Mouse (Mus musculus): ENCODE results near the gene Cilp2. TPM values are rescaled to one million over a fixed set of nuclear protein-coding genes. Genes with fewer than 3 reads are reported as not detected.

Cilp2 gene
- polyA plus RNA-seq, 1 experiment from 2014 or later = 1.4 TPM

- Histone ChIP-seq H3K36me3 (peaks cover 19% of the 10 kb centered on the region), H3K4me1 (peaks cover 55% of the 10 kb centered on the region), H3K27ac (no peak overlapping the region), H3K27me3 (replicated peaks) (no peaks in the 10 kb centered on the region), H3K4me3 (no peak overlapping the region), H3K9ac (no peak overlapping the region), H3K4me2 (replicated peaks) (peak overlapping the region; percentile 87; the same call in 1 of the 2 replicates), H3K9me3 (no peaks in the 10 kb centered on the region)
- WGBS = 95% methylated on average over 2 of the region's 2 CpGs
- no peak for ATAC-seq (ENCODE audit: low FRiP score, low read depth)
These were observed 12.4 kb upstream of the Cilp2 start for GRCm38 (mm10) chr8:69899876-69900275.

DNA sequence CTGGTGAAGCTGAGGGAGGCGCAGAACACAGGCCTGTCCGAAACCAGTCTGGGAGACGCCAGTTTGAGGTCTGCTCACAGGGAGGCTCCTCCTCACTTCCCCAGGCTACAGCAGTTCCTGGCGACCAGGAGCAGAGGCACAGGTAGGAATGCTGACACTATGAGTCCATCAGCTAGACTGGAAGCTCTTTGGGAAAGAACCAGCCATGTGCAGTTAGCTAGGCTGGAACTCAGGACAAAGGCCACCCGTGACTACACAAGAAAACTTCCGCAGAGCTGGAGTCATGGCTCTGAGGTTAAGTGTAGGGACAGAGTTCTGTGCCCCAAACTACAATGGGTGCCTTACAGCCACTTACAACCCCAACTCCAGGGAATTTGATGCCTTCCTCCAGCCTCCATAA is 10.4 kb upstream of the Cilp2 start:
- Histone ChIP-seq H3K9ac (no peak overlapping the region), H3K4me3 (no peak overlapping the region), H3K36me3 (peaks cover 31% of the 10 kb centered on the region), H3K9me3 (no peaks in the 10 kb centered on the region), H3K4me2 (replicated peaks) (no peak overlapping the region), H3K27ac (no peak overlapping the region), H3K4me1 (peaks cover 59% of the 10 kb centered on the region), H3K27me3 (replicated peaks) (no peaks in the 10 kb centered on the region)
- ATAC-seq (ENCODE audit: low FRiP score, low read depth) = no peak
- 91% methylated on average over 6 of the region's 6 CpGs for WGBS

GRCm38 (mm10) chr8:69895772-69896451 is 8.4 kb upstream of the Cilp2 start:
- 74% methylated on average over 4 of the region's 4 CpGs for WGBS
- peaks cover 45% of the 10 kb centered on the region for H3K4me1 ChIP-seq
- H3K4me3 ChIP-seq = no peak overlapping the region
- no peaks in the 10 kb centered on the region for H3K9me3 ChIP-seq
- ATAC-seq (ENCODE audit: low FRiP score, low read depth) = no peak
- H3K4me2 ChIP-seq (replicated peaks) = no peak overlapping the region
- H3K9ac ChIP-seq = no peak overlapping the region
- H3K36me3 ChIP-seq = peaks cover 34% of the 10 kb centered on the region
- no peaks in the 10 kb centered on the region; the same call in 1 of the 2 replicates for H3K27me3 ChIP-seq (replicated peaks)
- no peak overlapping the region for H3K27ac ChIP-seq

DNA sequence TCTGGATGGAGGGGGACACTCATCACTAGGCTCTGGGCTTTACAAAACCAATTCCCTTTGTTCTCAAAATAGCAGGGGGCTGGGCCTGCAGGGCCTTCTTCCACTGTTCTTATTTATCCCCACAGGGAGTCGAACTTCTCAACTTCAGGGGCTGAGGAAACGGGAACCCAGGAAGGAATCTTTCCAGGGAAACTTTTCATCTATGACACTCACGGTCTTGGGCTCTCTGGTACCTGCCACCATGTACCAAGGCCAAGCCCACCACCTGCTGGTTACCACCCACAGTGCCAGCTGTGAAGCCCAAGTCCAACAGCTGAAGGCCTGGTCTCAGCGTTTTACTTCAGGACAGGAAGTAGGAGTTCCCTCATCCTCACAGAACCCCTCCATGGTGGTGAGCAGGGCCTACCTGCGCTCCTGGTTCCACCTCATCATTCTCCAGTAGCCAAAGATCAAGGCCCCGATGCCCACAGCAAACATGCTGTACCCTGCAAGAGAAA is 7.4 kb upstream of the Cilp2 start:
- no peak overlapping the region for H3K9ac ChIP-seq
- peaks cover 10% of the 10 kb centered on the region for H3K27me3 ChIP-seq (replicated peaks)
- no peak for ATAC-seq (ENCODE audit: low FRiP score, low read depth)
- WGBS = 50% methylated on average over 6 of the region's 6 CpGs
- H3K4me1 ChIP-seq = peaks cover 35% of the 10 kb centered on the region; the same call in 1 of the 2 replicates
- H3K36me3 ChIP-seq = peaks cover 34% of the 10 kb centered on the region
- no peak overlapping the region for H3K4me3 ChIP-seq
- no peak overlapping the region for H3K4me2 ChIP-seq (replicated peaks)
- no peak overlapping the region for H3K27ac ChIP-seq
- H3K9me3 ChIP-seq = no peaks in the 10 kb centered on the region

GRCm38 (mm10) chr8:69893863-69894262 is 6.4 kb upstream of the Cilp2 start:
- Histone ChIP-seq H3K4me1 (peaks cover 41% of the 10 kb centered on the region), H3K9ac (no peak overlapping the region), H3K27ac (no peak overlapping the region), H3K4me3 (no peak overlapping the region), H3K36me3 (peaks cover 34% of the 10 kb centered on the region), H3K4me2 (replicated peaks) (no peak overlapping the region), H3K9me3 (no peaks in the 10 kb centered on the region), H3K27me3 (replicated peaks) (peaks cover 20% of the 10 kb centered on the region)
- 37% methylated on average over 17 of the region's 17 CpGs for whole genome bisulfite sequencing
- ATAC-seq (ENCODE audit: low FRiP score, low read depth) = no peak

GRCm38 (mm10) chr8:69890813-69891241 is 3.3 kb upstream of the Cilp2 start:
- Histone ChIP-seq H3K9me3 (no peaks in the 10 kb centered on the region), H3K4me2 (replicated peaks) (0 out of 2 replicates have a peak overlapping the region, but pooled peaks have one; percentile 10), H3K9ac (no peak overlapping the region), H3K27ac (no peak overlapping the region), H3K4me3 (no peak overlapping the region), H3K36me3 (peaks cover 16% of the 10 kb centered on the region), H3K27me3 (replicated peaks) (peaks cover 50% of the 10 kb centered on the region), H3K4me1 (peaks cover 40% of the 10 kb centered on the region)
- WGBS = 44% methylated on average over 19 of the region's 19 CpGs
- ATAC-seq (ENCODE audit: low FRiP score, low read depth) = no peak

DNA sequence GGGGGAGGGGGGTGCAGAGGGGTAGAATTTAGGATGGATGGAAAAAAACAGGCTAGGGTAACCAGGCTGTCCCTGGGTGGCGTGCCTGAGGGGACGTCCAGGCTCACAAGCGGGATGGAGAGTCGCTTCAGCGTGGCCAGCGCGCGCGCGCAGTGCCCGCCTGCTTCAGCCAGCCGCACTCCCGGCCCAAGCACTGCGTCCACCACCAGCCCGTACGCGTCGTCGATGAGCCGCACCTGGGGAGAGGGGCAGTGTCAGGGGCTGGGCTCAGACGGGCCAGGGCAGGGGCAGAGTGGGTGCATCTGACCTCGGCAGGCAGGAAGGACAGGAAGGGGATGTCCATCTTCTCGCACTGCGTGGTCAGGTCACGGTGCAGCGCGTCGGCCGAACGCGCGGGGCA is 1.4 kb upstream of the Cilp2 start:
- Histone ChIP-seq H3K36me3 (peaks cover 12% of the 10 kb centered on the region), H3K27me3 (replicated peaks) (peaks cover 70% of the 10 kb centered on the region), H3K4me3 (peak overlapping the region; percentile 9; the same call in 1 of the 2 replicates), H3K4me1 (peaks cover 28% of the 10 kb centered on the region), H3K9me3 (no peaks in the 10 kb centered on the region), H3K4me2 (replicated peaks) (peak overlapping the region; percentile 50), H3K27ac (no peak overlapping the region), H3K9ac (no peak overlapping the region)
- ATAC-seq (ENCODE audit: low FRiP score, low read depth) = 0 out of 2 replicates have a peak, but pooled peaks have one; percentile 10
- WGBS = 5% methylated on average over 32 of the region's 32 CpGs

GRCm38 (mm10) chr8:69888244-69888866 is 868 bp upstream of the Cilp2 start:
- Histone ChIP-seq H3K4me2 (replicated peaks) (peak overlapping the region; percentile 50), H3K4me1 (peaks cover 28% of the 10 kb centered on the region), H3K9me3 (no peaks in the 10 kb centered on the region), H3K9ac (no peak overlapping the region), H3K36me3 (peaks cover 6% of the 10 kb centered on the region), H3K4me3 (0 out of 2 replicates have a peak overlapping the region, but pooled peaks have one; percentile 22), H3K27me3 (replicated peaks) (peaks cover 75% of the 10 kb centered on the region), H3K27ac (no peak overlapping the region)
- WGBS = 9% methylated on average over 24 of the region's 24 CpGs
- no peak; the same call in 1 of the 2 replicates for ATAC-seq (ENCODE audit: low FRiP score, low read depth)

- Histone ChIP-seq H3K27me3 (replicated peaks) (peaks cover 100% of the 10 kb centered on the region), H3K4me1 (peaks cover 40% of the 10 kb centered on the region), H3K4me2 (replicated peaks) (no peak overlapping the region), H3K9ac (no peak overlapping the region), H3K4me3 (no peak overlapping the region), H3K9me3 (no peaks in the 10 kb centered on the region), H3K27ac (no peak overlapping the region), H3K36me3 (no peaks in the 10 kb centered on the region)
- no peak for ATAC-seq (ENCODE audit: low FRiP score, low read depth)
- WGBS = 53% methylated on average over 13 of the region's 13 CpGs
These were observed 3.3 kb downstream of the Cilp2 start for GRCm38 (mm10) chr8:69884141-69884540.

DNA sequence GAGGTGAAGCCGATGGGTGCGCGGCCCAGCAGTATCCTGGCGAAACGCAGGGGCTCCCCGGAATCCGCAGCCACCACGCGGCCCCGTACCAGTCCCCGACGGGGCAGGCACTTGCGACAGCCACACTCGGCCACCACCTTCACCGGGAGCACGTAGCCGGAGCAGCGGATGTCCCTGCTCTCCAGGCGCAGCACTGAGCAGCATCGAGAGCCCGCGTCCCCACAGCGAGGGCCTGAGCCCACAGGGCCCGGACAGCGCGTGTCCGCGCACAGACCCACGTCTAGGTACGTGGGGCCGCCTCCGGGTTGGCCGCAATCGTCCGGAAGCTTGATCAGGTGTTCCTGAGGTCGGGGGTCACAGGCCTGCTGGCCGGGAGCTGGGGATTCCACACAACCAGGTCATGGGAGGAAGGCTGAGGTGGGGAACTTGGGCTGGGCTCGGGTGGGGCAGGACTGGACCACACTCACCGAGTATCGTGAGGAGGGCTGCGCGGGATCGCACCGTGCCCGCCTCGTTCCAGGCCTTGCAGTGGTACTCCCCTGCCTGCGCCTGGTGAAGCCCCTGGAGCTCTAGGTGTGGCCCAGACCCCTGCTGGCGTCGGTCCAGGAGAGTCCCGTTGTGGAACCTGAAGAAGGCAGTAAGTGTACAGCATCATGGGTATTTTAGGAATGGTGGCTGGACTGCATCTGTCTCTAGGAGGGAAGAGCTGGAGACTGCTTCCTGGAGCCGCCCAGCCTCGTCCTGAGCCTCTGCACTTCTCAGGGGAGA is 4.5 kb downstream of the Cilp2 start:
- H3K27me3 ChIP-seq (replicated peaks) = peaks cover 95% of the 10 kb centered on the region
- ATAC-seq (ENCODE audit: low FRiP score, low read depth) = no peak
- 12% methylated on average over 52 of the region's 52 CpGs for WGBS
- no peaks in the 10 kb centered on the region for H3K9me3 ChIP-seq
- no peaks in the 10 kb centered on the region for H3K36me3 ChIP-seq
- H3K4me3 ChIP-seq = peak overlapping the region; percentile 34
- H3K27ac ChIP-seq = no peak overlapping the region
- H3K4me2 ChIP-seq (replicated peaks) = peak overlapping the region; percentile 56; the same call in 1 of the 2 replicates
- H3K4me1 ChIP-seq = peaks cover 28% of the 10 kb centered on the region
- H3K9ac ChIP-seq = 0 out of 2 replicates have a peak overlapping the region, but pooled peaks have one; percentile 17

DNA sequence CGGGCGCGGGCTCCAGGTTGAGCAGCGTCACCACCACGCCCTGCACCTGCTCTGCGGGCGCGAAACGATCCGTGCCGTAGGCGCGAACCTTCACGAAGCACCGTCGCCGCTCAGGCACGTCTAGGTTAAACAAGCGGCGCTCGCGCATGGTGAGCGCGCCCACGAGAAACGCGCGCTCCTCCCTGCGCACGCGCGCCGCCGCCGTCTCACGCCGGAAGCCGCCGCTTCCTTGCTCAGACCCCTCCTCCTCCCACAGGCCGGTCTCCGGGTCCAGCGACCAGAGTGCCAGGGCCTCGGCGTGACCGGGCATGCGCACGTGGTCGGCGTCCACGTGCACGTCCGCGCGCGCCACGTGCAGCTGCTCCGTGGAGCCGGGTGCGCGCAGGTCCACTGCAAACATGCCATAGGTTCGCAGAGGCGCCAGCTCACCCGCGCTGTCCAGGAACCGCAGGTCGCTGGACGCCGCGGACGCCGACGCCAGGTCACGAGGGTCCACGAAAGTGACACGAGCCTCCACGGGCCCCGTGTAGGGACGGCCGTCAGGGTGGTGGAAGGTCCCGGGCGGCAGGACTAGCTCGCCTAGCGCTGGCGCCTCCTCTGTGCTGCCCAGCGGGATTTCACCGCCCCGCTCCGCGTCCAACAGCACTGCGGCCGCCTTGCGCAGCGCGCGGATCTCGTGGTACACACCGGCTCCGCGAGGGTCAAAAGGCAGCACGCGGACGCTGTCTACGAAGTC is 5.3 kb downstream of the Cilp2 start:
- Histone ChIP-seq H3K9me3 (no peaks in the 10 kb centered on the region), H3K4me1 (peaks cover 20% of the 10 kb centered on the region), H3K9ac (peak overlapping the region; percentile 40), H3K4me3 (peak overlapping the region; percentile 34), H3K27me3 (replicated peaks) (peaks cover 87% of the 10 kb centered on the region), H3K4me2 (replicated peaks) (peak overlapping the region; percentile 56), H3K36me3 (no peaks in the 10 kb centered on the region), H3K27ac (no peak overlapping the region)
- ATAC-seq (ENCODE audit: low FRiP score, low read depth) = peak; percentile 55
- 5% methylated on average over 103 of the region's 103 CpGs for WGBS

Data from neural tube, embryonic 12.5 days (tissue).